Mouse (Mus musculus) right cerebral cortex, postnatal 10 days (tissue): ENCODE results near the gene Rps21.
A peak's percentile ranks its signal among the peaks of the same experiment; 100 is the strongest.

Experiments
- DNase-seq, 2 experiments: peaks; one replicate each; pipeline ENCODE4 v3.0.0; 2021; ENCODE audit warnings: low spot score in 2 of 2

Rps21 gene

GRCm38 (mm10) chr2:180257001-180257521 lies at the start of gene Rps21:
Gene Rps21 (plus strand): TSS chr2:180257377.
- peak; percentile 99 for DNase-seq

- DNase-seq = peak in 1 of 2 experiments; percentile 56
Measured at GRCm38 (mm10) chr2:180207840-180208239, 49.3 kb upstream of the Rps21 start.

GRCm38 (mm10) chr2:180208976-180209375 lies 48.2 kb upstream of the Rps21 start:
- DNase-seq = no peak

GRCm38 (mm10) chr2:180212255-180212654 lies 44.9 kb upstream of the Rps21 start:
- no peak for DNase-seq

GRCm38 (mm10) chr2:180214352-180214978 lies 42.7 kb upstream of the Rps21 start:
- DNase-seq = no peak

GRCm38 (mm10) chr2:180215011-180215461 lies 42.1 kb upstream of the Rps21 start:
- no peak for DNase-seq

GRCm38 (mm10) chr2:180215951-180216350 lies 41.2 kb upstream of the Rps21 start:
- DNase-seq = no peak

- DNase-seq = no peak
Measured at GRCm38 (mm10) chr2:180216921-180217320, 40.3 kb upstream of the Rps21 start.

- DNase-seq = peak; percentile 76 to 78
Measured at GRCm38 (mm10) chr2:180217587-180217986, 39.6 kb upstream of the Rps21 start.

- no peak for DNase-seq
Measured at GRCm38 (mm10) chr2:180218241-180218640, 38.9 kb upstream of the Rps21 start.

- DNase-seq = no peak
Measured at GRCm38 (mm10) chr2:180218677-180219076, 38.5 kb upstream of the Rps21 start.

GRCm38 (mm10) chr2:180219145-180219943 lies 37.8 kb upstream of the Rps21 start:
- DNase-seq = peak in 1 of 2 experiments; percentile 50

- DNase-seq = no peak
Measured at GRCm38 (mm10) chr2:180220165-180220564, 37.0 kb upstream of the Rps21 start.

- DNase-seq = no peak
Measured at GRCm38 (mm10) chr2:180221051-180221450, 36.1 kb upstream of the Rps21 start.

- no peak for DNase-seq
Measured at GRCm38 (mm10) chr2:180222250-180222649, 34.9 kb upstream of the Rps21 start.

GRCm38 (mm10) chr2:180224647-180225043 lies 32.5 kb upstream of the Rps21 start:
- no peak for DNase-seq

- no peak for DNase-seq
Measured at GRCm38 (mm10) chr2:180225044-180225761, 32.0 kb upstream of the Rps21 start.

GRCm38 (mm10) chr2:180225762-180226378 lies 31.3 kb upstream of the Rps21 start, which contains the start of gene Lama5:
Gene Lama5 (minus strand): TSS chr2:180225859.
- DNase-seq = peak in 1 of 2 experiments; percentile 49

- DNase-seq = peak in 1 of 2 experiments; percentile 43
Measured at GRCm38 (mm10) chr2:180227262-180228059, 29.7 kb upstream of the Rps21 start.

- no peak for DNase-seq
Measured at GRCm38 (mm10) chr2:180228060-180228458, 29.1 kb upstream of the Rps21 start.

- no peak for DNase-seq
Measured at GRCm38 (mm10) chr2:180228592-180228991, 28.6 kb upstream of the Rps21 start.
